Mouse (Mus musculus) neural tube, embryonic 14.5 days (tissue): ENCODE data around the gene Exoc4. TPM values are rescaled to one million over a fixed set of nuclear protein-coding genes. Genes with fewer than 3 reads are reported as not detected.

Experiments
- ATAC-seq: fragments of 200-750 bp; cut with Nextera tagmentation; 2 replicates; pipeline ENCODE4 v1.8.0; 2017; ENCODE audit warnings: low read depth, mild to moderate bottlenecking, moderate TSS enrichment, moderate library complexity
- H3K27ac ChIP-seq: fragments of 300-500 bp; sonication (generic); 2 replicates; pipeline ENCODE4 v1.5.1; 2014; ENCODE audit warnings: low read depth, mild to moderate bottlenecking, control low read depth, low read length, moderate library complexity, mixed read lengths
- H3K27me3 ChIP-seq: fragments of 300-500 bp; sonication (generic); 2 replicates; pipeline ENCODE4 v1.6.1; 2014; ENCODE audit warnings: low read length; ENCODE audit not compliant: control insufficient read depth, insufficient read depth
- H3K36me3 ChIP-seq: fragments of 300-500 bp; sonication (generic); 2 replicates; pipeline ENCODE4 v1.6.1; 2014; ENCODE audit warnings: low read length, mixed read lengths; ENCODE audit not compliant: control insufficient read depth, insufficient read depth
- H3K4me1 ChIP-seq: fragments of 300-500 bp; sonication (generic); 2 replicates; pipeline ENCODE4 v1.6.1; 2014; ENCODE audit warnings: low read length; ENCODE audit not compliant: control insufficient read depth, insufficient read depth
- H3K4me2 ChIP-seq: fragments of 300-500 bp; sonication (generic); 2 replicates; pipeline ENCODE4 v1.6.1; 2014; ENCODE audit warnings: mild to moderate bottlenecking, low read depth, low read length, control low read depth
- H3K4me3 ChIP-seq: fragments of 300-500 bp; sonication (generic); 2 replicates; pipeline ENCODE4 v1.5.1; 2014; ENCODE audit warnings: low read depth, low read length, control low read depth, mixed read lengths
- H3K9ac ChIP-seq: fragments of 300-500 bp; sonication (generic); replicated peaks from 2 replicates; pipeline ENCODE4 v1.6.1; 2014; ENCODE audit warnings: low read depth, mild to moderate bottlenecking, control low read depth, low read length, mixed read lengths
- H3K9me3 ChIP-seq: fragments of 300-500 bp; sonication (generic); 2 replicates; pipeline ENCODE4 v1.6.1; 2016; ENCODE audit warnings: low read length; ENCODE audit not compliant: control insufficient read depth
- WGBS: fragments of 180-500 bp; shearing (Covaris S2); extraction: QIAGEN DNeasy Blood & Tissue Kit; methylation state at CpG from one replicate; pipeline ENCODE4 v1.1.7; 2014; 5-methylcytosine and 5-hydroxymethylcytosine counted together
- polyA plus RNA-seq: library from polyadenylated mRNA; unstranded; fragments of >200 nt; fragmentation: Nextera tagmentation; extraction: Ambion mirVana; gene quantifications from 2 replicates; pipeline ENCODE4 v1.2.1, GENCODE M21; 2014

Gene Exoc4
- polyA plus RNA-seq, 1 experiment from 2014 or later, result 37.0 TPM

DNA sequence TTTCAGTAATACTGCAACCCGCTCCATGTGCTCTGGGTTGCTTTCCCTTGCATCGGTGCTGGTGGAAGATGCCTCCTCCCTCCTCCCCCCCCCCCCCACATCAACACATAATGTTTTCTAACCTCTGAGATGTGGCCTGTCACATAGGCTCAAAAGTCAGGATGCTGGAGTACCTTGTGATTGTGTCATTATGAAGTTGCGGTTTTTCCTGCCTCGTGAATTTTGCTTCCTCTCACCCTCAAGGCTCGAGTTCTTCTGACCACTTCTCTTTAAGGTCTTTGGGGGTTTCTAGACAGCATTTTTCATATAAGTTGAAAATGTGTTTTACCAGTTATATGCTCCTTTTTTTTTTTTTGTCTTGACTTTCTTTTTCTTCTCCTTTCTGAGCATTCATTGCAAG lies 507.1 kb downstream of the Exoc4 start:
- Histone ChIP-seq H3K4me2 (no peak overlapping the region), H3K9ac (no peak overlapping the region), H3K4me1 (no peaks in the 10 kb centered on the region), H3K9me3 (no peaks in the 10 kb centered on the region), H3K27me3 (no peaks in the 10 kb centered on the region), H3K27ac (no peak overlapping the region), H3K36me3 (no peaks in the 10 kb centered on the region), H3K4me3 (no peak overlapping the region)
- 91% methylated on average over 5 of the region's 5 CpGs for WGBS
- no peak for ATAC-seq

GRCm38 (mm10) chr6:33761557-33761956 lies 512.7 kb downstream of the Exoc4 start:
- ATAC-seq, result no peak
- Histone ChIP-seq H3K36me3 (no peaks in the 10 kb centered on the region), H3K27me3 (no peaks in the 10 kb centered on the region), H3K4me2 (no peak overlapping the region), H3K9ac (no peak overlapping the region), H3K27ac (no peak overlapping the region), H3K9me3 (no peaks in the 10 kb centered on the region), H3K4me1 (no peaks in the 10 kb centered on the region), H3K4me3 (no peak overlapping the region)

- Histone ChIP-seq H3K27ac (no peak overlapping the region), H3K4me3 (no peak overlapping the region), H3K36me3 (no peaks in the 10 kb centered on the region), H3K9ac (no peak overlapping the region), H3K9me3 (no peaks in the 10 kb centered on the region), H3K4me1 (no peaks in the 10 kb centered on the region), H3K27me3 (no peaks in the 10 kb centered on the region), H3K4me2 (no peak overlapping the region)
- 89% methylated on average over 4 of the region's 4 CpGs for WGBS
- no peak for ATAC-seq
Observed at GRCm38 (mm10) chr6:33763245-33763644, 514.4 kb downstream of the Exoc4 start.

- Histone ChIP-seq H3K9ac (no peak overlapping the region), H3K27me3 (no peaks in the 10 kb centered on the region), H3K4me1 (no peaks in the 10 kb centered on the region), H3K27ac (0 out of 2 replicates have a peak overlapping the region, but pooled peaks have one; percentile 4), H3K4me3 (no peak overlapping the region), H3K36me3 (no peaks in the 10 kb centered on the region), H3K9me3 (no peaks in the 10 kb centered on the region), H3K4me2 (no peak overlapping the region)
- ATAC-seq, result no peak
- 48% methylated on average over 3 of the region's 3 CpGs for WGBS
Observed at GRCm38 (mm10) chr6:33763970-33764369, 515.1 kb downstream of the Exoc4 start.

- no peaks in the 10 kb centered on the region for H3K9me3 ChIP-seq
- no peaks in the 10 kb centered on the region for H3K36me3 ChIP-seq
- H3K9ac ChIP-seq, result no peak overlapping the region
- no peak overlapping the region for H3K27ac ChIP-seq
- H3K4me1 ChIP-seq, result no peaks in the 10 kb centered on the region
- H3K4me2 ChIP-seq, result no peak overlapping the region
- no peaks in the 10 kb centered on the region for H3K27me3 ChIP-seq
- 60% methylated on average over 3 of the region's 3 CpGs for WGBS
- no peak overlapping the region for H3K4me3 ChIP-seq
- ATAC-seq, result no peak
Observed at GRCm38 (mm10) chr6:33769251-33769650, 520.4 kb downstream of the Exoc4 start.

GRCm38 (mm10) chr6:33770021-33770420 lies 521.1 kb downstream of the Exoc4 start:
- H3K36me3 ChIP-seq, result no peaks in the 10 kb centered on the region
- H3K9ac ChIP-seq, result no peak overlapping the region
- no peak overlapping the region for H3K4me2 ChIP-seq
- H3K4me1 ChIP-seq, result no peaks in the 10 kb centered on the region
- ATAC-seq, result no peak
- H3K27ac ChIP-seq, result no peak overlapping the region
- no peaks in the 10 kb centered on the region for H3K27me3 ChIP-seq
- H3K9me3 ChIP-seq, result no peaks in the 10 kb centered on the region
- no peak overlapping the region for H3K4me3 ChIP-seq
- 56% methylated on average over 2 of the region's 2 CpGs for WGBS

- H3K27me3 ChIP-seq, result no peaks in the 10 kb centered on the region
- 55% methylated on average over 9 of the region's 9 CpGs for WGBS
- no peak overlapping the region for H3K9ac ChIP-seq
- H3K27ac ChIP-seq, result no peak overlapping the region
- H3K4me1 ChIP-seq, result no peaks in the 10 kb centered on the region
- no peaks in the 10 kb centered on the region for H3K36me3 ChIP-seq
- ATAC-seq, result no peak
- H3K4me2 ChIP-seq, result no peak overlapping the region
- H3K4me3 ChIP-seq, result no peak overlapping the region
- no peaks in the 10 kb centered on the region for H3K9me3 ChIP-seq
Observed at GRCm38 (mm10) chr6:33772551-33773315, 523.8 kb downstream of the Exoc4 start.

DNA sequence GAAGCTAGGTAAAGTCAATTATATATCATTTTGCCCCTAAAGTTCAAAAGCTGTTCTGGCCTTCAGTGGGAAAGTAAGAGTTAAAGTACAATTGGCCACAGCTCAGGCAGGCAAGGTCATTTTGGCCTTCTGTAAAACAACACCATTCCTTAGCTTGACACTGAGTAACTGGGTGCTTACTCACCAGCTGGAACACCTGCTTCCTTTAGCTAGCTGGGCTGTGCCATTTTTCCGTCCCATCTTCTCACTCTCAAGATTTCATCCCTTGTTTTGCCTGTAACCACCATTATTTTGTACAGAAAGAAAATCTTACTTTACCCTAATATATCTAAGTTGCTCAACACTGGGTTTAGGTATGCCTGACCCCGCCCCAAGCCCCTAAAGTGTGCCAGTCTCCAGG lies 543.7 kb downstream of the Exoc4 start:
- H3K9ac ChIP-seq, result no peak overlapping the region
- whole genome bisulfite sequencing, result 87% methylated on average over 2 of the region's 2 CpGs
- H3K4me2 ChIP-seq, result no peak overlapping the region
- H3K27ac ChIP-seq, result no peak overlapping the region
- H3K4me3 ChIP-seq, result no peak overlapping the region
- H3K36me3 ChIP-seq, result no peaks in the 10 kb centered on the region
- no peak for ATAC-seq
- H3K4me1 ChIP-seq, result 0 out of 2 replicates have a peak, but pooled peaks cover 6% of the 10 kb centered on the region
- no peaks in the 10 kb centered on the region for H3K9me3 ChIP-seq
- no peaks in the 10 kb centered on the region for H3K27me3 ChIP-seq

GRCm38 (mm10) chr6:33801254-33801653 lies 552.4 kb downstream of the Exoc4 start:
- no peak for ATAC-seq
- H3K4me3 ChIP-seq, result no peak overlapping the region
- H3K4me1 ChIP-seq, result no peaks in the 10 kb centered on the region
- no peaks in the 10 kb centered on the region for H3K27me3 ChIP-seq
- 87% methylated on average over 3 of the region's 3 CpGs for WGBS
- no peaks in the 10 kb centered on the region for H3K9me3 ChIP-seq
- no peak overlapping the region for H3K27ac ChIP-seq
- H3K9ac ChIP-seq, result no peak overlapping the region
- no peak overlapping the region for H3K4me2 ChIP-seq
- no peaks in the 10 kb centered on the region for H3K36me3 ChIP-seq
